Mouse (Mus musculus) CH12.LX (cell line): ENCODE measurements around the gene Gm20604. TPM values are rescaled to one million over a fixed set of nuclear protein-coding genes. Genes with fewer than 3 reads are reported as not detected.

ENCODE experiments used
- DNase-seq: peaks from one replicate; pipeline ENCODE4 v3.0.0-alpha.2; 2013; ENCODE audit errors: extremely low read depth
- H3K27ac ChIP-seq: 2 replicates; pipeline ENCODE4 v1.5.1; 2012; ENCODE audit warnings: low read depth, mild to moderate bottlenecking, control low read depth, moderate library complexity; ENCODE audit not compliant: insufficient read depth
- H3K27me3 ChIP-seq: replicated peaks from 2 replicates; pipeline ENCODE3; 2012; ENCODE audit warnings: inconsistent platforms
- H3K36me3 ChIP-seq, 2 experiments: replicated peaks in 1 of 2; 2 replicates each; pipeline versions ENCODE3 to v1.6.1; 2012; ENCODE audit warnings: inconsistent platforms in 1 of 2, low read length in 1 of 2, mild to moderate bottlenecking in 1 of 2, mixed read lengths in 1 of 2, moderate library complexity in 1 of 2; ENCODE audit not compliant: control insufficient read depth in 1 of 2, insufficient read depth in 1 of 2
- H3K4me1 ChIP-seq, 2 experiments: 2 replicates each; pipeline ENCODE4 v1.6.1; 2012; ENCODE audit warnings: inconsistent platforms in 1 of 2, moderate library complexity in 1 of 2; ENCODE audit not compliant: insufficient read depth in 2 of 2, control insufficient read depth in 1 of 2
- H3K4me2 ChIP-seq: 2 replicates; pipeline ENCODE4 v1.6.1; 2012; ENCODE audit warnings: low read depth, mild to moderate bottlenecking, control low read depth; ENCODE audit not compliant: poor library complexity, insufficient read depth, severe bottlenecking
- H3K4me3 ChIP-seq, 3 experiments: fragments of 150-350 bp in 1 of 3; sonication (generic) in 1 of 3; replicated peaks in 1 of 3; 2 replicates each; pipeline versions ENCODE3 to v1.5.1; 2011 to 2012; ENCODE audit warnings: low read depth in 2 of 3, low read length in 2 of 3, mild to moderate bottlenecking in 2 of 3, moderate library complexity in 2 of 3, control low read depth in 1 of 3, improper control_type of control experiment in 1 of 3, inconsistent platforms in 1 of 3, mixed read lengths in 1 of 3; ENCODE audit not compliant: poor library complexity in 1 of 3
- H3K79me2 ChIP-seq: replicated peaks from 2 replicates; pipeline ENCODE4 v1.6.1; 2012; ENCODE audit warnings: mild to moderate bottlenecking, moderate library complexity; ENCODE audit not compliant: control insufficient read depth, poor library complexity, insufficient read depth, severe bottlenecking; ENCODE audit errors: extremely low read depth
- H3K9ac ChIP-seq: 2 replicates; pipeline ENCODE4 v1.6.1; 2012; ENCODE audit warnings: low read depth, mild to moderate bottlenecking, control low read depth, moderate library complexity; ENCODE audit not compliant: insufficient read depth
- H3K9me3 ChIP-seq: replicated peaks from 2 replicates; pipeline ENCODE3; 2012; ENCODE audit warnings: low read length, inconsistent platforms, mixed read lengths
- CHD1 ChIP-seq: IDR thresholded peaks from 2 replicates; pipeline ENCODE4 v1.6.1; 2012; ENCODE audit warnings: low read depth, low read length, improper control_type of control experiment, inconsistent platforms
- CHD2 ChIP-seq: IDR thresholded peaks from 2 replicates; pipeline ENCODE4 v1.6.1; 2011; ENCODE audit warnings: low read length, improper control_type of control experiment
- CTCF ChIP-seq, 2 experiments: IDR thresholded peaks in 1 of 2; conservative IDR thresholded peaks in 1 of 2; 2 replicates each; pipeline ENCODE4 v1.5.1; 2011 to 2012; ENCODE audit warnings: low read depth in 2 of 2, low read length in 2 of 2, improper control_type of control experiment in 1 of 2, inconsistent platforms in 1 of 2, mild to moderate bottlenecking in 1 of 2, moderate library complexity in 1 of 2
- GABPA ChIP-seq: IDR thresholded peaks from 2 replicates; pipeline ENCODE4 v1.6.1; 2012; ENCODE audit warnings: low read depth, low read length, improper control_type of control experiment, inconsistent platforms; ENCODE audit not compliant: insufficient replicate concordance
- HCFC1 ChIP-seq: IDR thresholded peaks from 2 replicates; pipeline ENCODE4 v1.6.1; 2012; ENCODE audit warnings: low read depth, mild to moderate bottlenecking, inconsistent platforms, low read length, improper control_type of control experiment
- IRF4 ChIP-seq: IDR thresholded peaks from 2 replicates; pipeline ENCODE4 v1.6.1; 2014; ENCODE audit warnings: low read depth, mild to moderate bottlenecking, inconsistent platforms, low read length, improper control_type of control experiment
- JUND ChIP-seq: conservative IDR thresholded peaks from 2 replicates; pipeline ENCODE4 v1.6.1; 2011; ENCODE audit warnings: low read depth, low read length, improper control_type of control experiment
- KAT2A ChIP-seq: IDR thresholded peaks from 2 replicates; pipeline ENCODE4 v1.6.1; 2012; ENCODE audit warnings: low read length, improper control_type of control experiment, inconsistent platforms; ENCODE audit not compliant: insufficient replicate concordance
- MAX ChIP-seq: IDR thresholded peaks from 2 replicates; pipeline ENCODE4 v1.6.1; 2011; ENCODE audit warnings: low read length, improper control_type of control experiment
- MAZ ChIP-seq: IDR thresholded peaks from 2 replicates; pipeline ENCODE4 v1.6.1; 2012; ENCODE audit warnings: low read depth, mild to moderate bottlenecking, inconsistent platforms, low read length, improper control_type of control experiment, moderate library complexity
- MEF2A ChIP-seq: IDR thresholded peaks from 2 replicates; pipeline ENCODE4 v1.6.1; 2014; ENCODE audit warnings: low read depth, mild to moderate bottlenecking, inconsistent platforms, low read length, improper control_type of control experiment, borderline replicate concordance
- NRF1 ChIP-seq: IDR thresholded peaks from 2 replicates; pipeline ENCODE4 v1.6.1; 2014; ENCODE audit warnings: low read depth, mild to moderate bottlenecking, inconsistent platforms, low read length, improper control_type of control experiment, moderate library complexity
- POLR2A ChIP-seq: IDR thresholded peaks from 2 replicates; pipeline ENCODE4 v1.6.1; 2011; ENCODE audit warnings: low read depth, mild to moderate bottlenecking, improper control_type of control experiment, low read length
- RCOR1 ChIP-seq: conservative IDR thresholded peaks from 2 replicates; pipeline ENCODE4 v1.6.1; 2012; ENCODE audit warnings: low read depth, mild to moderate bottlenecking, inconsistent platforms, low read length, improper control_type of control experiment
- SIN3A ChIP-seq: IDR thresholded peaks from 2 replicates; pipeline ENCODE4 v1.6.1; 2012; ENCODE audit warnings: low read length, improper control_type of control experiment, inconsistent platforms
- ZNF384 ChIP-seq: IDR thresholded peaks from 2 replicates; pipeline ENCODE4 v1.6.1; 2012; ENCODE audit warnings: low read depth, low read length, improper control_type of control experiment, inconsistent platforms
- dilution Hi-C: fragments of 300-500 bp; cut with MboI; formaldehyde crosslinking; loops from 2 replicates; pipeline ENCODE4 v1.14.3; 2020; ENCODE audit warnings: low sequenced_read_pairs; ENCODE audit not compliant: extremely low pct_unique_long_range_greater_than_20kb, extremely low pct_ligation_motif_present
- in situ Hi-C: fragments of 300-500 bp; cut with MboI; formaldehyde crosslinking; loops from 3 replicates; pipeline ENCODE4 v1.14.3; 2019; ENCODE audit warnings: low sequenced_read_pairs, low pct_ligation_motif_present, low pct_unique_long_range_greater_than_20kb, mixed read lengths
- polyA plus RNA-seq: library from polyadenylated mRNA; unstranded; fragments of >175 nt; gene quantifications from 2 replicates; pipeline ENCODE4 v1.2.1, GENCODE M21; 2012; ENCODE audit warnings: low read depth; ENCODE audit not compliant: insufficient read length
- total RNA-seq, 2 experiments: library from RNA; depleted of rRNA; stranded (reverse); fragments of 300-350 nt in 1 of 2; fragments of >200 nt in 1 of 2; gene quantifications; 2 replicates each; pipeline ENCODE4 v1.2.3; 2012 to 2014

Gene Gm20604
- total and polyA plus RNA-seq, 3 experiments = 5.7 to 14.4 (median 11.3) TPM

GRCm38 (mm10) chr12:102779452-102779851 is 21.0 kb upstream of the Gm20604 start:
- dilution Hi-C loops = no loop called here
- no peak for TF ChIP-seq POLR2A
- TF ChIP-seq MAZ = no peak
- TF ChIP-seq CTCF (conservative IDR thresholded peaks at IDR 0.05 in 1 of 2, IDR thresholded peaks at IDR 0.05 in 1 of 2; ENCODE audit: low read depth in 2 of 2, low read length in 2 of 2) = peak in 1 of 2 experiments; percentile 42; a peak in 2 of 4 replicates
- no peak for TF ChIP-seq GABPA
- TF ChIP-seq, all 38 proteins: peak for 1

GRCm38 (mm10) chr12:102778151-102778550 is 19.7 kb upstream of the Gm20604 start:
- Histone ChIP-seq H3K9ac (no peak overlapping the region), H3K27ac (no peak overlapping the region), H3K79me2 (no peaks in the 10 kb centered on the region), H3K4me3 (no peak overlapping the region), H3K9me3 (no peaks in the 10 kb centered on the region), H3K4me1 (peaks cover 0 to 4% of the 10 kb centered on the region in 2 experiments; a peak in 2 of 4 replicates), H3K36me3 (peaks cover 37 to 66% of the 10 kb centered on the region in 2 experiments), H3K27me3 (no peaks in the 10 kb centered on the region), H3K4me2 (no peak overlapping the region)
- dilution Hi-C loops (no loop called here), in situ Hi-C loops (no loop called here)
- no peak for DNase-seq
- no peak for TF ChIP-seq KAT2A
- no peak for TF ChIP-seq IRF4
- no peak for TF ChIP-seq MEF2A
- no peak for TF ChIP-seq MAX
- TF ChIP-seq ZNF384 = no peak
- TF ChIP-seq JUND = no peak
- TF ChIP-seq NRF1 = no peak
- TF ChIP-seq CHD2 = no peak
- TF ChIP-seq CHD1 = no peak
- TF ChIP-seq HCFC1 = no peak
- TF ChIP-seq SIN3A = no peak

More at GRCm38 (mm10) chr12:102779452-102779851, 21.0 kb upstream of the Gm20604 start:
- DNase-seq = no peak
- Histone ChIP-seq H3K9ac (no peak overlapping the region), H3K27ac (no peak overlapping the region), H3K9me3 (no peaks in the 10 kb centered on the region), H3K79me2 (no peaks in the 10 kb centered on the region), H3K4me2 (no peak overlapping the region), H3K27me3 (no peaks in the 10 kb centered on the region), H3K4me1 (peaks cover 0 to 4% of the 10 kb centered on the region in 2 experiments; a peak in 2 of 4 replicates), H3K36me3 (peaks cover 28 to 65% of the 10 kb centered on the region in 2 experiments), H3K4me3 (no peak overlapping the region)
- in situ Hi-C loops = no loop called here

GRCm38 (mm10) chr12:102776035-102776434 is 17.6 kb upstream of the Gm20604 start:
- H3K4me2 ChIP-seq = no peak overlapping the region
- no peaks in the 10 kb centered on the region for H3K27me3 ChIP-seq
- dilution Hi-C loops = no loop called here
- H3K79me2 ChIP-seq = no peaks in the 10 kb centered on the region
- no peak overlapping the region for H3K9ac ChIP-seq
- peaks cover 2% of the 10 kb centered on the region for H3K9me3 ChIP-seq
- no peak overlapping the region for H3K4me3 ChIP-seq
- peaks cover 57 to 79% of the 10 kb centered on the region in 2 experiments for H3K36me3 ChIP-seq
- in situ Hi-C loops = no loop called here
- no peak overlapping the region for H3K27ac ChIP-seq
- no peak for DNase-seq
- TF ChIP-seq NRF1 (no peak), RCOR1 (no peak)
- H3K4me1 ChIP-seq = peaks cover 0 to 4% of the 10 kb centered on the region in 2 experiments; a peak in 2 of 4 replicates
